Mouse (Mus musculus) megakaryocyte, adult 5-6 weeks (primary cell): Measurements from ENCODE around the gene Alg11. TPM values are rescaled to one million over a fixed set of nuclear protein-coding genes. Genes with fewer than 3 reads are reported as not detected.
A peak's percentile ranks its signal among the peaks of the same experiment; 100 is the strongest.

Experiments used
- ATAC-seq: 2 replicates; pipeline ENCODE4 v1.8.0; 2016; ENCODE audit warnings: mild to moderate bottlenecking, inconsistent platforms; ENCODE audit not compliant: poor library complexity, severe bottlenecking
- total RNA-seq, 2 experiments: library from RNA; stranded (forward) in 1 of 2; stranded (reverse) in 1 of 2; fragments of 153-499, 151-499 nt in 1 of 2; fragments of 221-1000, 200-1000 nt in 1 of 2; gene quantifications; 2 replicates each; pipeline versions ENCODE4 v1.2.3 to v1.2.4; 2015 to 2017

Alg11 gene
- total RNA-seq (2015) (8.6 and 8.9 TPM in 2 replicates), total RNA-seq (2017) (10.9 and 12.5 TPM in 2 replicates)

DNA sequence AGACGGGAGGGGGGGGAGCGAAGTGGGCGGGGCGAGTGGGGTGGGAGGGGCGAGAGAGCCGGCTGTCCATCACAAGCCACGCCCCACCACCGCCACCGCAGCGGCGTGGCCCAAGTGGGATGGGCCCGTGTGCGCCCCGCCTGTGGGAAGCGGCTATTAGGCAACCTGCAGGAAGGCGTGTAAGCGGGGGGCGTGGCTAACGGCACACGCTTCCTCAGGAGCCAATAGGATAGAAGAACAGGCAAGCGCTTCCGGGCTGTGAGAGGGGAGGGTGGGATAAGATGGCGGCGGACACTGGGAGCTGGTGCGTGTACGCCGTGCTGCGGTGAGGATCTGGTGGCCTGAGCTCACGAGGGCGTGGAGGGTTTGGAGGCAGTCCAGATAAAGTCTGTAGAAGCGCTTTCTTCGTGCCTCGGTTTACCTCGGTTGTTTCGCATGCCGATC lies at the start of gene Alg11:
Alg11 (plus strand) TSS at position 276 of the 444 bp plus-strand sequence.
- peak; percentile 99 for ATAC-seq

DNA sequence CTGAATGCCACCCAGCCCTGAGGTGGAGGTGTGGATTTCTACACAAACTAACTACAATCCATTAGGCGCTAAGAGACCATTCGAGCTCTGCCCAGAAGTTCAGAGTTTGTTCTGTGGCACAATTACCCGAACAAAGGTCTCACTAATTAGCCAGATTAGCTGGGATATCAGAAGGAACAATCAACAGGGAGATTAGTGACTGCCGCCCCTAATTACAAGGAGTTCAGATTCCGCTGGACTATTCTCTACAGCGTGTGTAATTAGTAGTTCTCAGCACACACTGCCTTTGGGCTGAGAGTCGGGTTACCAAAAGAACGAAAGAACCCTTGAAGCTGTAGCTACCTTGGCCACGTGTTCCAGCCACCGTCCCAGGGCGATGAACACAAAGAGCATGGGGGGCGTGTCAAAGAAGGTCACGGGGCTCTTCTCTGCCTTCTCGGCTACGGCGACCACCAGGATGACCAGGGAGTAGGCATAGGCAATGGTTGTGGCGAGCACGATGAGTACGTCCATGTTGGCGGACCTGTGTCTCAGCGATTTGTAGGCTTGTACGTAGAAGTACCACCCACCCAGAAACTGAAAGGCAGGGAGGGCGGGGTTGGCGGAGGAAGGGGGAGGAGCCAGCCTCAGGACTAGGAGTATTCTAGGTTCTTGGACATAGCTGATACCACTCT lies 47.4 kb upstream of the Alg11 start:
- peak; percentile 35; the same call in 1 of the 2 replicates for ATAC-seq

DNA sequence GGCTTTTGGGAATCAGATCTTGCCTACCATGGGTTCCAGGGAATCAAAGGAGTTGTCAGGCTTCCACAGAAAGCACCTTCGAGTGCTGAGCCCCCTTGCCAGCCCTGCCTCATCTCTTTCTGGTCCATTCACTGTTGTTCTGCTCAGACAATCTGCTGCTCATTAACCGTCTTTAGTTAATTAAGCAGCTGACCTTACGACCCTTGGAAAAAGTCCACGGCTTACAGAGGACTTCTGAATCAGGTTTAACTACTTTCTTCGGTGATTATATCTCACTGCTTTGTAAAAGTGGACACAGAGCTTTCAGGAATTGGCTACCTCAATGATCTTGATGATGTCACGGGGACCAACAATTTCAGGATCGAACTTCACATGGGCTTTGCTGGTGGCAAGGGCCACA lies 42.8 kb upstream of the Alg11 start:
- no peak for ATAC-seq

- no peak for ATAC-seq
These were observed 41.0 kb upstream of the Alg11 start for GRCm38 (mm10) chr8:22019498-22019897.

- no peak for ATAC-seq
These were observed 38.3 kb upstream of the Alg11 start for GRCm38 (mm10) chr8:22022244-22022643.

GRCm38 (mm10) chr8:22025241-22025640 lies 35.3 kb upstream of the Alg11 start:
- no peak for ATAC-seq

GRCm38 (mm10) chr8:22028973-22029372 lies 31.5 kb upstream of the Alg11 start:
- ATAC-seq = no peak

GRCm38 (mm10) chr8:22030990-22031389 lies 29.5 kb upstream of the Alg11 start:
- ATAC-seq = no peak

DNA sequence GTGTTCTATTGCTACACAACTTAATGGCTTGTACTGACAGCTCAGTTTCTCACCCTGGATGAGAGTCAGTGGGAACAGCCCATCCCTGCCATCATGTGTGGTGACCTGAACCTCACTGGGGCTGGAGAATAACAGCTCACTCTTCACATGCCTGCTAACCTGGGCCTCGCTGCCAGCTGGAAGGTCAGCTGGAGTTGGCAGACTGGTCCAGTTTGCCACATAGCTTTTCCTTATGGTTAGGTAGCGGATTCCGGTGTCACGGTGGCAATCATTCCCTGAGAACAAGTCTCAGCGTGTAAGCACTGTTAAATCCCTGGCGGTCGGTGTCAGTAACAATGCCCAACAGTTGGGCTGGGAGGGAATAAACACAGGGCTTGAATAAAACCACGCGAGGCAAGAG lies 24.4 kb upstream of the Alg11 start:
- no peak for ATAC-seq

- no peak for ATAC-seq
These were observed 23.5 kb upstream of the Alg11 start for GRCm38 (mm10) chr8:22037022-22037421.

DNA sequence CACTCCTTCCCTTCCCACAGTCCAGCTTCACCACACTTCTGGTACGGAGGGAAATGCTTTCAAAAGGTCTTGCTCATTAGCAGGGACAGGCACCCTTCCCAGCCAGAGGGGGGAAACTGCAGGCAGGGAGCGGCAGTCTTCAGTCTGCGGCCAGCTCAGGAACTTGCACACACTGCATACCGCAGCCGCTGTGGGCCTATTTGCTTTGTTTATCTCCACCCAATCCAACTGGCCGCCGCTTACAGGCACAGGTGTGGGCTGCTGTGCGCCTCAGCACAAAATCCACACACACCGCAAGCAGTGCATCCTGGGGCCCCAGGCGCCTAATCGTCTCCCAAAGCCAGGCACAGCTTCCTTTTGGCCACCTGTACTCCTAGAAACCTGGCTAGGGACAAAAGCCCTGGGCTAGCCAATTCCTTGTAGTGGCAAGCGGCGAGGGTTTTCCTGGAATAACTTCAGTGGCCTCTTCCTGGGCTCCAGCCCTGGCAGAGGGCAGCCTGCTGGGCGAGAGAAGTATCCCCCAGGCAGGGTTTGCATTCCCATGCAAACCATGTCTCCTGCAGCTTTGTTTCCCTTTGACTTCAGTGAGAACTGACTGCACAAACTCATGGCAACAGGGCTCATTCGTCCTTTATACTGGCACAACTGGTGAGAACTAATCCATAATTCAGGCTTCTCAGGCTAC lies 20.9 kb upstream of the Alg11 start:
- ATAC-seq = no peak

GRCm38 (mm10) chr8:22040153-22040509 lies 20.4 kb upstream of the Alg11 start:
- no peak for ATAC-seq

GRCm38 (mm10) chr8:22042515-22042914 lies 18.0 kb upstream of the Alg11 start:
- ATAC-seq = no peak

- ATAC-seq = no peak
These were observed 16.8 kb upstream of the Alg11 start for GRCm38 (mm10) chr8:22043706-22044105.

- peak; percentile 71 for ATAC-seq
These were observed 12.6 kb upstream of the Alg11 start for GRCm38 (mm10) chr8:22047699-22048464.

DNA sequence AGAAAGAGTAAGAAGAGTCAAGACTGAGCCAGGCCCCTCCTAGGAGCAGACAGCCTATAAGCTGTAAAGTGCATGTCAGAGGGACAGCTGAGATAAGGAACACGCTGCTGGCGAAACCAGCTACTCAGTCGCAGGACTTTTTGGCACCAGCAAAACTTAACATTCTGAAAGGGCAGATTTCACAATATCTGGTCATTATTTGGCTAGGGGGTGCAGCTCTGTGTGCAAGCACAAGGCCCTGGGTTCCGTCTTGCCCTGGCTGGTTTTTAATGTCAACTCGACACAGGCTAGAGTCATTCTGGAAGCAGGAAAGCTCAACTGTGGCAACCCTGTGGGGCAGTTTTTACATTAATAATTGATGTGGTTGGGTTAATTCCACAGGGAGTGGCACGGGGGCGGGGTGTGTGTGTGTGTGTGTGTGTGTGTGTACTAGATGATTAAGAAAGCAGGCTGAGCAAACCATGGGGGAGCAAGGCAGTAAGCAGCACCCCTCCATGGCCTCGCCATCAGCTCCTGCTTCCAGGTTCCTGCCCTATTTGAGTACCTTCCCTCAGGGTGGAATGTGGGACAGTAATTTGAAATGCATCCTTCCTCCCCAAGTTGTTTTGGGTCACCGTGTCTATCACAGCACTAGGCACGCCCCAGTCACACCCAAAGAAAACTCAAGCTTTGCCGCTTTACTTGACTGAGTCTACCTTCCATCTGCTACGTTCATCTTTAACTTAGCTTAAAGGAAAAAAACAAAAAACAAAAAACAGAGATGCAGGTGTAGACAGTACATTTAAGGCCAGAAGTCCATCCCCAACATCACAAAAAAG lies 5.6 kb upstream of the Alg11 start:
- ATAC-seq = no peak

DNA sequence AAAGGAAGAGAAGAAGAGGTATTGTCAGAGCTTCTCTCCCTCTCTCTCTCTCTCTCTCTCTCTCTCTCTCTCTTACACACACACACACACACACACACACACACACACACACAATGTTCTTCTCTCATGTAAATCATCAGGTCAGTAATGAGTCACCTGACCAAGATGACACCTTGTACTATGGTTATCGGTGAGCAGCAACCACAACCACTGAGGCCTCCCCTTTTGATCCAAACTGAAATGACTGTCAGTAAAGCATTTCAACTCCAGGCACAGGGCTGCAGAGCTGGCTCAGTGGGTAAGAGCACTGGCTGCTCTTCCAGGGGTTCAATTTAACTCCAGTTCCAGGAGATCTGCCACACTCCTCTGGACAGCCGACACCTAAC lies 5.0 kb upstream of the Alg11 start:
- no peak for ATAC-seq

GRCm38 (mm10) chr8:22056850-22057249 lies 3.7 kb upstream of the Alg11 start:
- ATAC-seq = no peak

DNA sequence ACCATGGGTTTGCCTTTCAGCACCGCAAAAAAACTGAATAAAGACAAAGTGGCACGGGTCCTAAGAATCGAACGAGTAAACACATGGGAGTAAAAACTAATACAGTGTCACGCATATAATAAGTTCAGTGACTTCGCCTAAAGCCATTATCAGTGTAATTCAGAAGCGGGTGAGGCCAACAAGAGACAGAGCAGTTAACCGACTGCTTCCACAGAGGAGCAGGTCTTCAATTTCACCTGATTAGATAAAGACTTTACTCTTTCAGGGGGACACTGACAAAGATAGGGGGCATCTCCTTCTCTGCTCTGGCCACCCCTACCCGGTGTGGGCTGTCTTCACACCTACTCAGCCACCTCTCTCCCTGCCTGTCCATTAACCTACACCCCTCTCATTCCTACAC lies 2.2 kb upstream of the Alg11 start:
- ATAC-seq = no peak

- ATAC-seq = no peak
These were observed 1.3 kb upstream of the Alg11 start for GRCm38 (mm10) chr8:22059153-22059738.
